Mouse (Mus musculus): ENCODE results near the gene Arid1b.

Arid1b gene

GRCm38 (mm10) chr17:5372951-5373350 lies 378.8 kb downstream of the Arid1b start:
- DNase-seq (ENCODE audit: low read depth, low spot score), result no peak

- DNase-seq (ENCODE audit: low read depth, low spot score), result no peak
Observed at GRCm38 (mm10) chr17:5377151-5377929, 383.2 kb downstream of the Arid1b start.

GRCm38 (mm10) chr17:5377930-5378310 lies 383.8 kb downstream of the Arid1b start:
- DNase-seq (ENCODE audit: low read depth, low spot score), result no peak

- DNase-seq (ENCODE audit: low read depth, low spot score), result no peak
Observed at GRCm38 (mm10) chr17:5385694-5386093, 391.6 kb downstream of the Arid1b start.

GRCm38 (mm10) chr17:5386885-5387545 lies 392.9 kb downstream of the Arid1b start:
- no peak for DNase-seq (ENCODE audit: low read depth, low spot score)

- no peak for DNase-seq (ENCODE audit: low read depth, low spot score)
Observed at GRCm38 (mm10) chr17:5388351-5388750, 394.2 kb downstream of the Arid1b start.

- DNase-seq (ENCODE audit: low read depth, low spot score), result no peak
Observed at GRCm38 (mm10) chr17:5390682-5391081, 396.6 kb downstream of the Arid1b start.

- DNase-seq (ENCODE audit: low read depth, low spot score), result no peak
Observed at GRCm38 (mm10) chr17:5395454-5396205, 401.5 kb downstream of the Arid1b start.

- DNase-seq (ENCODE audit: low read depth, low spot score), result no peak
Observed at GRCm38 (mm10) chr17:5396213-5396612, 402.1 kb downstream of the Arid1b start.

Data from embryo, embryonic 11.5 days (tissue).